Mouse (Mus musculus): ENCODE results near the gene Cyp2c50. TPM values are rescaled to one million over a fixed set of nuclear protein-coding genes. Genes with fewer than 3 reads are reported as not detected.
"Not testable (repeated sequence)": the region's sequence is repeated elsewhere in the genome, so short reads cannot be mapped to it uniquely, and the experiment has no call there.

Gene Cyp2c50
- not detected for total RNA-seq (2021)
- long read RNA-seq, experiment 1: 0 reads
- long read RNA-seq, experiment 2: 0 reads

DNA sequence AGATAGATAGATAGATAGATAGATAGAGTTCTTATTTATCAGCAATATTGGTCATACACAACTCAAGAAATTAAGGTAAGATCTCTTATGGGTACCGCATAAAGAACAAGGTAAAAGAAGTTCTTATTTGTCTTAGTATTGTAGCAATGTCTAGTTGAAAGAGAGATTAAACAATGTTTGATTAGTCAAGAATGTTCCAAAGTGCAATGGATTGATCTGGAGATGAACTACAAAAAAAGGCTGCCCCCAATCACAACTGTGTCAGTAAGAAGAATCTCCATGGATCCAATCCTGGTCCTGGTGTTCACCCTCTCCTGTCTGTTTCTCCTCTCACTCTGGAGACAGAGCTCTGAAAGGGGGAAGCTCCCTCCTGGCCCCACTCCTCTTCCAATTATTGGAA, at the start of gene Cyp2c50:
Gene Cyp2c50, plus strand, starts transcription at position 268 of the 400 bp plus-strand sequence.
- DNase-seq: not testable (repeated sequence)

DNA sequence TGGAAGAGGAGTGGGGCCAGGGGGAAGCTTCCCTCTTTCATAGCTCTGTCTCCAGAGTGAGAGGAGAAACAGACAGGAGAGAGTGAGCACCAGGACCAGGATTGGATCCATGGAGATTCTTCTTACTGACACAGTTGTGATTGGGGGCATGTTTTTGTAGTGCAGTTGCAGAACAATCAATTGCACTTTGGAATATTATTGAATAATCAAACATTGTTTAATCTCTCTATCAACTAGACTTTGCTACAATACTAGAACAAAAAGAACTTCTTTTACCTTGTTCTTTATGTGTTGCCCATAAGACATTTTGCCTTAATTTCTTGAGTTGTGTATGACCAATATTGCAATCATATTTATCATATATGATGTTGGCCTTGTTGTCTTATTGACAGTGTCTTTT, 15.8 kb upstream of the Cyp2c50 start, which contains the start of gene Cyp2c54:
Gene Cyp2c54, minus strand, starts transcription at position 127 of the 400 bp plus-strand sequence.
- no peak for DNase-seq

DNA sequence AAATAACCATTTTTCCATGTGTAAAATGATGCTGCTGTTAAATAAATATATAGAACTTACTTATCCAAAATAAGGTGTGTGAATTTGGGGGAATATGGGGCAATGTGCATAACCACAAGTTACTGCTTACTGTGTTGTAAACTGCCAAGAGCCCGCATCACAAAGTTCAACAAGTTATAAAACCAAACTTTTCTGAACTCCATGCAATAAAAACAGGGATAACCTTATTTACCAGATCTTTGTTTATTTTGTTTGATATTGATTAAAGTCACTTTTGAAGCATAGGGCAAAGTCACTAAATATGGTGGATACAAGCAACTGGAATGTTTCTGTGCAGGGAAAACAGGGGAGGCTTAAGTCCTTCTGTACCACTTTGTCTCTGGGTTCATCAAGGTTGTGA, 1.1 kb upstream of the Cyp2c50 start:
- no peak for DNase-seq

DNA sequence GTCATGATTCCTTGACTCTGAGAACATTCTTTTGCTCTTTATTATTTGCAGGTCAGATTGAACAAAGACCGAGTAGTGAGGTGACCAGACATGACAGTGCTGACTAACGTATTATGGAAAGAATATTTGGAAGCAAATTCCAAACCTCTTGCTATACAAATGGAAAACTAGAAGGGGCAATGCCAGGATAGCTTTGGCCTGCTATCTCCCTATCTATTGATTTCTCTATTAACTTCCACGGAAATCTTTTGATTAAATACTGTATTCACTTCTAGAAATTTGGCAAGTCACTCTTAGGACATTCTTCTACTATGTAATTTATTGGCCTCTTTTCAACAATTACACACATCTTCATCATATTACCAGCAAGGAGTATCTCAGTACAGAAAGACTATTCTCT, 1.6 kb downstream of the Cyp2c50 start:
- DNase-seq: no peak

DNA sequence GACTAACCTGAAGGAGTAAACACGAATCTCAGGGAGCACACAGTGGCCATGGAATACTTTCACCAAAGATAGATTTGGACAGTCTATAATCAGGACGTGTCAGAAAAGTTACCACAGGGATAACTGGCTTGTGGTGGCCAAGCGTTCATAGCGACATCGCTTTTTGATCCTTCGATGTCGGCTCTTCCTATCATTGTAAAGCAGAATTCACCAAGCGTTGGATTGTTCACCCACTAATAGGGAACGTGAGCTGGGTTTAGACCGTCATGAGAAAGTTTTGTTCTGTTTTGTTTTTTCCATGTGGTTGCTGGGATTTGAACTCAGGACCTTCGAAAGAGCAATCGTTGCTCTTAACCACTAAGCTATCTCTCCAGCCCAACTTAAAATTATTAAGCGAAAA, 30.1 kb downstream of the Cyp2c50 start:
- DNase-seq: not testable (repeated sequence)

DNA sequence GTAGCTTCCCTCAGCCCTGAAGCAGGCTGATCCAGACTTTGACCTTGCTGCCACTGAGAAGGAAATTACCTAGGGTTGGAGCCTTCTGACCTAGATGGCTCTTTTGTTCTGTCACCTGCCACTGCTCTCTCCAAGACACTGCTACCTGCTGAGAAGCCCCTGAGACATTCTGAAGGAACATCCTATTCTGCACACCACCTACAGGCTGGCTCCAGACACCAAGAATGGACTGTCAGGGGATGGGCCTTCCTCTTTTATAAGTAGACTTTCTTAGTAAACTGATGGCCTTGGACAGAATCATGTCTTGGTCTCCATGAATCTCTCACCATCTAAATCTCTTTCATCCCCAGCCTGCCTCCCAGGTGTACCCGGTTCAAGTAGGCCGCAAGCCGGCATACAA, 35.7 kb downstream of the Cyp2c50 start:
- not testable (repeated sequence) for DNase-seq

DNA sequence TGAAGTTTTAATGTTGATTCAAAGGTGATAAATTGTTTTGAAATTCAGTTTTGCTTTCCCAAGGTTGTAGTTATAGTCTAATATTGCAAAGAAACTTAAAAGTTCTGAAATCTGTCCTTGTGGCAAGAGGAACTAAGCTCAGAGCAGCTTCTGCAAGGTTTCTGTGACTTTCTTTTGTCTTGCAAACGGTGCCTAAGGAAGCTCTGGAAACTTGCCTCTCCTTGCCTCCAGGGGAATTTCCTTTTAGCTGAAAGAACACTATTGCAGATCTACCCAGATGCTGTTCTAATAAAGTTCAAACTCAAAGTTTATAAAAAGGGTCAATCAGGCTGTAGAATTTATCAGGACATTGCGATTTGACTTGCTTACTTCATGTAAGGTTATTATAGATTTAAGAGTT, 37.5 kb downstream of the Cyp2c50 start:
- DNase-seq: not testable (repeated sequence)

Other genes starting within 250 kb of the Cyp2c50 start
- not detected for gene Cyp2c69, start 202.9 kb upstream of the Cyp2c50 start, total RNA-seq (2021)
- gene Cyp2c37, start 97.3 kb upstream of the Cyp2c50 start, total RNA-seq (2021): not detected
- not detected for gene Cyp2c54, start 15.9 kb upstream of the Cyp2c50 start, total RNA-seq (2021)
- not detected for gene Cyp2c70, start 97.6 kb downstream of the Cyp2c50 start, total RNA-seq (2021)
- 100 to 1,000 TPM; 116 to 150 TPM for gene Pdlim1, start 182.2 kb downstream of the Cyp2c50 start, total RNA-seq (2021)